Mouse (Mus musculus) hematopoietic multipotent progenitor cell, adult 10-12 weeks (in vitro differentiated cells): ENCODE results near the gene Cyp2d22. TPM values are rescaled to one million over a fixed set of nuclear protein-coding genes. Genes with fewer than 3 reads are reported as not detected.

Source experiments
- polyA plus RNA-seq: library from polyadenylated mRNA; stranded (reverse); fragments of >175 nt; gene quantifications from 2 replicates; pipeline ENCODE4 v1.2.3, GENCODE M21; 2012; ENCODE audit warnings: low replicate concordance

Cyp2d22 gene
- 0.40 and 2.4 TPM in 2 replicates for polyA plus RNA-seq

GRCm38 (mm10) chr15:82379871-82380713 lies at the start of gene Cyp2d22:
Gene Cyp2d22 (minus strand): TSS chr15:82380260.

DNA sequence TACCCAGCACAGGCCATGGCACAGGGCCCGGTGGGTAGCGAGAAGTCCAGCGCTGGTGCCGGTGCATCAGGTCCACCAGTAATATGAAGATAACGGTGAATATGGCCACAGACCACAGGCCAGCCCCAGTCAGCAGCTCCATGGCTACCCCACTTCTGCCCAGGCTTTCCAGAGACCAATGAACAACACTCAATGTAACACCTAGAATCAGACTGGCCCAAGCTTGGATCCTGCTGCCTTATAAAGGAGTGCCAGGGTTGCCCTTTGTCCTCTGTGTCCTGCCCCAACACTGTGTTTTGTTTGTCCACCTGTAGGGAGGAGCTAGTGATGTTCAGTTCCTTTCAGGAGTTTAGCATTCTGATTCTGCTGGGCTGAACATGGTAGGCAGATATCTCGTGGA lies 26.9 kb upstream of the Cyp2d22 start, which contains the start of gene Cyp2d10:
Cyp2d10 (minus strand) TSS at position 215 of the 400 bp plus-strand sequence.

DNA sequence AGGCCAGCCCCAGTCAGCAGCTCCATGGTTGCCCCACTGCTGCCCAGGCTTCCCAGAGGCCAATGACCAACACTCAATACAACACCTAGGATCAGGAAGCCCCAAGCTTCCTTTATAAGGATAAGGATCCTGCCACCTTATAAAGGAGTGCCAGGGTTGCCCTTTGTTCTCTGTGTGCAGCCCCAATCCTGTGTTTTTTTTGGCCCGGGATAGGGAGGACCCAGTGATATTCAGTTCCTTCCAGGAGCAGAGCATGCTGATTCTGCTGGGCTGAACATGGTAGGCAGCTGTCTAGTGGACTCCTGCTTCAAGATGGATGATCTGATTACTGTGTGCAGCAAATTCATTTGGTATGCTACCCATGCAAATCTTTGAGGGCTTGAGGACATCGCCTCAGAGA lies 13.9 kb upstream of the Cyp2d22 start, which contains the start of gene Cyp2d11:
Cyp2d11 (minus strand) TSS at position 101 of the 400 bp plus-strand sequence.

GRCm38 (mm10) chr15:82354126-82354945 lies 25.7 kb downstream of the Cyp2d22 start, which contains the start of gene Ndufa6:
Gene Ndufa6 (minus strand): TSS chr15:82354322.

GRCm38 (mm10) chr15:82338593-82339112 lies 41.4 kb downstream of the Cyp2d22 start, which contains the start of the genes Naga, Pheta2 and Smdt1:
Gene Naga (minus strand): TSS chr15:82338925.
Gene Pheta2 (plus strand): TSS chr15:82338942.
Gene Smdt1 (plus strand): TSS chr15:82338959.

Other genes with a start within 250 kb of the Cyp2d22 start
- gene Srebf2, start 233.1 kb downstream of the Cyp2d22 start, polyA plus RNA-seq, result 411 and 943 TPM in 2 replicates
- gene Shisa8, start 167.4 kb downstream of the Cyp2d22 start, polyA plus RNA-seq, result 20.6 and 47.5 TPM in 2 replicates
- gene Tnfrsf13c, start 155.9 kb downstream of the Cyp2d22 start, polyA plus RNA-seq, result 331 and 554 TPM in 2 replicates
- gene Cenpm, start 135.5 kb downstream of the Cyp2d22 start, polyA plus RNA-seq, result 20.1 and 28.6 TPM in 2 replicates
- not detected in 2 replicates for gene 1500009C09Rik, start 127.9 kb downstream of the Cyp2d22 start, polyA plus RNA-seq
- gene Sept3, start 105.4 kb downstream of the Cyp2d22 start, polyA plus RNA-seq, result 1.9 and 3.0 TPM in 2 replicates
- not detected in 2 replicates for gene Wbp2nl, start 81.3 kb downstream of the Cyp2d22 start, polyA plus RNA-seq
- 73.0 and 171 TPM in 2 replicates for gene Naga, start 41.3 kb downstream of the Cyp2d22 start, polyA plus RNA-seq
- gene Pheta2, start 41.3 kb downstream of the Cyp2d22 start, polyA plus RNA-seq, result 0.36 and 3.5 TPM in 2 replicates
- gene Smdt1, start 41.3 kb downstream of the Cyp2d22 start, polyA plus RNA-seq, result 93.9 and 103 TPM in 2 replicates
- gene Ndufa6, start 25.9 kb downstream of the Cyp2d22 start, polyA plus RNA-seq, result 116 and 213 TPM in 2 replicates
- not detected in 2 replicates for gene Cyp2d11, start 13.8 kb upstream of the Cyp2d22 start, polyA plus RNA-seq
- gene Cyp2d10, start 26.9 kb upstream of the Cyp2d22 start, polyA plus RNA-seq, result not detected in 2 replicates
- gene Cyp2d9, start 53.2 kb upstream of the Cyp2d22 start, polyA plus RNA-seq, result not detected in 2 replicates
- not detected in 2 replicates for gene Cyp2d12, start 174.8 kb upstream of the Cyp2d22 start, polyA plus RNA-seq
- gene Cyp2d34, start 240.7 kb upstream of the Cyp2d22 start, polyA plus RNA-seq, result not detected in 2 replicates